Mouse (Mus musculus) CH12.LX (cell line): Measurements from ENCODE around the gene Gria1. TPM values are rescaled to one million over a fixed set of nuclear protein-coding genes. Genes with fewer than 3 reads are reported as not detected.

Source experiments
- DNase-seq: peaks from one replicate; pipeline ENCODE4 v3.0.0-alpha.2; 2013; ENCODE audit errors: extremely low read depth
- H3K27ac ChIP-seq: 2 replicates; pipeline ENCODE4 v1.5.1; 2012; ENCODE audit warnings: low read depth, mild to moderate bottlenecking, control low read depth, moderate library complexity; ENCODE audit not compliant: insufficient read depth
- H3K27me3 ChIP-seq: replicated peaks from 2 replicates; pipeline ENCODE3; 2012; ENCODE audit warnings: inconsistent platforms
- H3K36me3 ChIP-seq, 2 experiments: replicated peaks in 1 of 2; 2 replicates each; pipeline versions ENCODE3 to v1.6.1; 2012; ENCODE audit warnings: inconsistent platforms in 1 of 2, low read length in 1 of 2, mild to moderate bottlenecking in 1 of 2, mixed read lengths in 1 of 2, moderate library complexity in 1 of 2; ENCODE audit not compliant: control insufficient read depth in 1 of 2, insufficient read depth in 1 of 2
- H3K4me1 ChIP-seq, 2 experiments: 2 replicates each; pipeline ENCODE4 v1.6.1; 2012; ENCODE audit warnings: inconsistent platforms in 1 of 2, moderate library complexity in 1 of 2; ENCODE audit not compliant: insufficient read depth in 2 of 2, control insufficient read depth in 1 of 2
- H3K4me2 ChIP-seq: 2 replicates; pipeline ENCODE4 v1.6.1; 2012; ENCODE audit warnings: low read depth, mild to moderate bottlenecking, control low read depth; ENCODE audit not compliant: poor library complexity, insufficient read depth, severe bottlenecking
- H3K4me3 ChIP-seq, 3 experiments: fragments of 150-350 bp in 1 of 3; sonication (generic) in 1 of 3; replicated peaks in 1 of 3; 2 replicates each; pipeline versions ENCODE3 to v1.5.1; 2011 to 2012; ENCODE audit warnings: low read depth in 2 of 3, low read length in 2 of 3, mild to moderate bottlenecking in 2 of 3, moderate library complexity in 2 of 3, control low read depth in 1 of 3, improper control_type of control experiment in 1 of 3, inconsistent platforms in 1 of 3, mixed read lengths in 1 of 3; ENCODE audit not compliant: poor library complexity in 1 of 3
- H3K79me2 ChIP-seq: replicated peaks from 2 replicates; pipeline ENCODE4 v1.6.1; 2012; ENCODE audit warnings: mild to moderate bottlenecking, moderate library complexity; ENCODE audit not compliant: control insufficient read depth, poor library complexity, insufficient read depth, severe bottlenecking; ENCODE audit errors: extremely low read depth
- H3K9ac ChIP-seq: 2 replicates; pipeline ENCODE4 v1.6.1; 2012; ENCODE audit warnings: low read depth, mild to moderate bottlenecking, control low read depth, moderate library complexity; ENCODE audit not compliant: insufficient read depth
- H3K9me3 ChIP-seq: replicated peaks from 2 replicates; pipeline ENCODE3; 2012; ENCODE audit warnings: low read length, inconsistent platforms, mixed read lengths
- CHD2 ChIP-seq: IDR thresholded peaks from 2 replicates; pipeline ENCODE4 v1.6.1; 2011; ENCODE audit warnings: low read length, improper control_type of control experiment
- IRF4 ChIP-seq: IDR thresholded peaks from 2 replicates; pipeline ENCODE4 v1.6.1; 2014; ENCODE audit warnings: low read depth, mild to moderate bottlenecking, inconsistent platforms, low read length, improper control_type of control experiment
- JUN ChIP-seq: IDR thresholded peaks from 2 replicates; pipeline ENCODE4 v1.6.1; 2011; ENCODE audit warnings: low read depth, mild to moderate bottlenecking, low read length, improper control_type of control experiment, moderate library complexity; ENCODE audit not compliant: insufficient read depth
- JUND ChIP-seq: conservative IDR thresholded peaks from 2 replicates; pipeline ENCODE4 v1.6.1; 2011; ENCODE audit warnings: low read depth, low read length, improper control_type of control experiment
- KAT2A ChIP-seq: IDR thresholded peaks from 2 replicates; pipeline ENCODE4 v1.6.1; 2012; ENCODE audit warnings: low read length, improper control_type of control experiment, inconsistent platforms; ENCODE audit not compliant: insufficient replicate concordance
- MAZ ChIP-seq: IDR thresholded peaks from 2 replicates; pipeline ENCODE4 v1.6.1; 2012; ENCODE audit warnings: low read depth, mild to moderate bottlenecking, inconsistent platforms, low read length, improper control_type of control experiment, moderate library complexity
- MEF2A ChIP-seq: IDR thresholded peaks from 2 replicates; pipeline ENCODE4 v1.6.1; 2014; ENCODE audit warnings: low read depth, mild to moderate bottlenecking, inconsistent platforms, low read length, improper control_type of control experiment, borderline replicate concordance
- NELFE ChIP-seq: IDR thresholded peaks from 2 replicates; pipeline ENCODE4 v1.6.1; 2011; ENCODE audit warnings: low read depth, low read length, improper control_type of control experiment
- NRF1 ChIP-seq: IDR thresholded peaks from 2 replicates; pipeline ENCODE4 v1.6.1; 2014; ENCODE audit warnings: low read depth, mild to moderate bottlenecking, inconsistent platforms, low read length, improper control_type of control experiment, moderate library complexity
- POLR2AphosphoS2 ChIP-seq: IDR thresholded peaks from 2 replicates; pipeline ENCODE4 v1.6.1; 2011; ENCODE audit warnings: low read depth, low read length, improper control_type of control experiment
- SMC3 ChIP-seq: IDR thresholded peaks from 2 replicates; pipeline ENCODE4 v1.6.1; 2011; ENCODE audit warnings: low read depth, low read length, improper control_type of control experiment
- TBP ChIP-seq: conservative IDR thresholded peaks from 2 replicates; pipeline ENCODE4 v1.6.1; 2011; ENCODE audit warnings: low read depth, low read length, improper control_type of control experiment
- UBTF ChIP-seq: IDR thresholded peaks from 2 replicates; pipeline ENCODE4 v1.6.1; 2012; ENCODE audit warnings: low read depth, mild to moderate bottlenecking, inconsistent platforms, low read length, improper control_type of control experiment, moderate library complexity
- ZMIZ1 ChIP-seq: IDR thresholded peaks from 2 replicates; pipeline ENCODE4 v1.6.1; 2012; ENCODE audit warnings: low read depth, mild to moderate bottlenecking, inconsistent platforms, low read length, improper control_type of control experiment
- dilution Hi-C: fragments of 300-500 bp; cut with MboI; formaldehyde crosslinking; loops from 2 replicates; pipeline ENCODE4 v1.14.3; 2020; ENCODE audit warnings: low sequenced_read_pairs; ENCODE audit not compliant: extremely low pct_unique_long_range_greater_than_20kb, extremely low pct_ligation_motif_present
- in situ Hi-C: fragments of 300-500 bp; cut with MboI; formaldehyde crosslinking; loops from 3 replicates; pipeline ENCODE4 v1.14.3; 2019; ENCODE audit warnings: low sequenced_read_pairs, low pct_ligation_motif_present, low pct_unique_long_range_greater_than_20kb, mixed read lengths
- polyA plus RNA-seq: library from polyadenylated mRNA; unstranded; fragments of >175 nt; gene quantifications from 2 replicates; pipeline ENCODE4 v1.2.1, GENCODE M21; 2012; ENCODE audit warnings: low read depth; ENCODE audit not compliant: insufficient read length
- total RNA-seq, 2 experiments: library from RNA; depleted of rRNA; stranded (reverse); fragments of 300-350 nt in 1 of 2; fragments of >200 nt in 1 of 2; gene quantifications; 2 replicates each; pipeline ENCODE4 v1.2.3; 2012 to 2014

Gria1 gene
- total and polyA plus RNA-seq, 3 experiments, result under 0.01 to 0.49 (median 0.05) TPM

DNA sequence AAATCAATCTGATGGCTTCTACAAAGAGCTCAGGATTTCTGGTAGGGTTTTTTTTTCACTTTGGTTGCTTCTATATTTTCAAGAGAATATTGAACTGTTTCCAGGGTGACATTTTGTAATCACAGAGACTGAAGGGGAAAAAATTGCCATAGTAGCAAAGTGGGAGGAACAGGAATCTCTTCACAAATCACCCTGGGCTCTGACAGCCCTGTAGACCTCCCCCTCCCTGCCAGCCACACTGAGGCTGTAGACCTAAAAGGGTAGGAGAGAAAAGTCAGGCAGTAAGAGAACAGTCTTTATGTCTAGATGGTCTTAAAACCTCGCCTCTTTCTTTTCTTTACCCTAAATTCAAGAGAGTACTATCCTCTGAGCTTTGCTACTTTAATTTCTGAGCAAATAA, 38.4 kb upstream of the Gria1 start:
- no peak for TF ChIP-seq MAZ
- TF ChIP-seq POLR2AphosphoS2, result no peak
- no peak for TF ChIP-seq ZMIZ1
- no peak for TF ChIP-seq TBP
- TF ChIP-seq IRF4, result no peak
- TF ChIP-seq JUN, result no peak
- no peak for TF ChIP-seq MEF2A
- no peak for TF ChIP-seq CHD2
- TF ChIP-seq JUND, result no peak
- no peak for TF ChIP-seq NELFE
- TF ChIP-seq NRF1, result no peak
- TF ChIP-seq UBTF, result no peak
- TF ChIP-seq KAT2A, result no peak
- TF ChIP-seq SMC3, result no peak
- TF ChIP-seq, all 38 proteins: peak for 0
- H3K4me2 ChIP-seq, result no peak overlapping the region
- DNase-seq, result no peak
- no peak overlapping the region for H3K4me3 ChIP-seq
- peaks cover 59% of the 10 kb centered on the region for H3K9me3 ChIP-seq
- H3K27ac ChIP-seq, result no peak overlapping the region
- no peaks in the 10 kb centered on the region for H3K4me1 ChIP-seq
- dilution Hi-C loops (no loop called here), in situ Hi-C loops (no loop called here)
- H3K79me2 ChIP-seq, result no peaks in the 10 kb centered on the region
- H3K9ac ChIP-seq, result no peak overlapping the region
- H3K36me3 ChIP-seq, result no peaks in the 10 kb centered on the region
- H3K27me3 ChIP-seq, result no peaks in the 10 kb centered on the region

DNA sequence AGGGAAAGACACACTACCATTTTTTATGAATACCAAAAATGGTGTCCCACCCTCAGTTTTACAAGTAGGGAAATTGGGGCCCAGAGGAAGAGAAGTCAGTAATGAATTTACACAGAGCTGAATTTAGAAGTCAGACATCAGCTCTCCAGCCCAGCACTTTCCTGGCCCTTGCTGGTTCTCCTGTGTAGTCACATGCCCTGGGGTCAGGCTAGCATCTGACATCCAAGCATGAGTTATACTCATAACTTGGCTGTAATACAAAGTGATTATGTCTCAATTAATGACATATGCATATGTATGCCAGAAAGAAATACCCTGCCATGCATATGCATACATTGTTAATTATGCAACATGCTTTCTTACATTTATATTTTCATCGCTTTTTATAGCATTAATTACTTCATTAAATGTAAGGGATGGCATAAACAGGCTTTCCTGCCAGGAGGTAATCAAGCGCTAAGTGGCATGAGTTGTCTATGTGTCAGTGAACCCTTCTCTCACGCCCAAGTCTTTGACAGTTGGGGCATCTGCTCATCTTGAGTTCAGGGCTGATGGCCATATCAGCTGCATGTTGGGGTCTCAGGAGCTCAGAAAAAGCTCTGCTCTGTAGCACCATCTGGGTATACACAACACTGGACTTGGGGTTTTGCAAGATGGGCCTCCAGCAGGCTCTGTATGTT, 26.7 kb upstream of the Gria1 start:
- H3K79me2 ChIP-seq, result no peaks in the 10 kb centered on the region
- in situ Hi-C loops, result no loop called here
- no peaks in the 10 kb centered on the region for H3K4me1 ChIP-seq
- no peak for DNase-seq
- no peak overlapping the region for H3K4me2 ChIP-seq
- H3K9ac ChIP-seq, result no peak overlapping the region
- dilution Hi-C loops, result no loop called here
- no peak overlapping the region for H3K4me3 ChIP-seq
- H3K27me3 ChIP-seq, result no peaks in the 10 kb centered on the region
- H3K9me3 ChIP-seq, result peaks cover 54% of the 10 kb centered on the region
- no peaks in the 10 kb centered on the region for H3K36me3 ChIP-seq
- TF ChIP-seq MEF2A, result no peak
- H3K27ac ChIP-seq, result no peak overlapping the region
